Mouse (Mus musculus) myocyte (in vitro differentiated cells): ENCODE measurements around the gene Slc35c1.

Experiments
- MYOG ChIP-seq, 3 experiments: IDR thresholded peaks; one replicate each; pipeline ENCODE4 v1.6.1; 2011; ENCODE audit warnings: control low read depth in 2 of 3, low read depth in 2 of 3, mild to moderate bottlenecking in 2 of 3; ENCODE audit not compliant: insufficient read length in 2 of 3, control insufficient read depth in 1 of 3, insufficient read depth in 1 of 3
- POLR2A ChIP-seq: IDR thresholded peaks from one replicate; pipeline ENCODE4 v1.6.1; 2011; ENCODE audit warnings: low read depth, mild to moderate bottlenecking, control low read depth, moderate library complexity; ENCODE audit not compliant: insufficient read length

DNA sequence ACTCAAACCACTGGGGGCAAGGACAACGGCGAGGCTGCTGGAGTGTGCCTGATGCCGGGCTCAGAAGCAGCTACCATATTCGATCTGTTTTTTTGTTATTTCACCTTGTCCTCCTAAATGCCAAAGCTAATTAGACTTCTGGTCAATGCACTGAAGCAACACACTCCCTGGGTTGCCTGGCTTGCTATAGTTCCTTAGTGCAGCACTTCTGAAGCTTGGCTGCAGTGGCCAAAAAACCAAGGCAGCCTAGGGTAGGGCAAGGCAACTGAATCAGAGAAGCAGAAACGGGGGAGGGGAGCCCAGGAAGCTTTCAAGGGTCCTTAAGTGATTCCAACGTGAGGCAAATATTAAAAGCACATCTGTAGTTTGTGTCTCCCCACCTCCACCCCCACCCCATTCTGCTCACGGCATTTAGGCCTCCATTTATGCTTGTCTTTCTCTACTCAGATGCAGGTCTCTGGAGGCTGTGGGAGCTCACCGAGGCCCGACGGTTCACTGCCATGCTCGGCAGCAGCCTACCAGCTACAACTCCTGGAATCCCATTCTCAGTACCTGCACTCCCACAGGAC lies 28.6 kb downstream of the Slc35c1 start:
- TF ChIP-seq POLR2A (no peak), MYOG (IDR thresholded peaks at IDR 0.05; ENCODE audit: control insufficient read depth in 1 of 3, insufficient read depth in 1 of 3, insufficient read length in 2 of 3, low read depth in 2 of 3) (no peak)
